Mouse (Mus musculus) C2C12 (cell line): ENCODE measurements around the gene Dars.

Source experiments
- CEBPB ChIP-seq: IDR thresholded peaks from one replicate; pipeline ENCODE4 v1.6.1; 2011; ENCODE audit warnings: low read depth, mild to moderate bottlenecking, control low read depth, moderate library complexity
- CTCF ChIP-seq: IDR thresholded peaks from one replicate; pipeline ENCODE4 v1.5.1; 2011; ENCODE audit not compliant: control insufficient read depth, insufficient read depth, insufficient read length
- FOSL1 ChIP-seq: IDR thresholded peaks from one replicate; pipeline ENCODE4 v1.8.0; 2011; ENCODE audit warnings: mild to moderate bottlenecking, low read length; ENCODE audit not compliant: poor library complexity, insufficient read depth, severe bottlenecking
- MAX ChIP-seq: IDR thresholded peaks from one replicate; pipeline ENCODE4 v1.6.1; 2011; ENCODE audit warnings: mild to moderate bottlenecking, control low read depth
- MYOD1 ChIP-seq: IDR thresholded peaks from one replicate; pipeline ENCODE4 v1.6.1; 2011; ENCODE audit warnings: low read depth; ENCODE audit not compliant: control insufficient read depth, insufficient read length
- MYOG ChIP-seq: IDR thresholded peaks from one replicate; pipeline ENCODE4 v1.6.1; 2011; ENCODE audit not compliant: control insufficient read depth, insufficient read length; ENCODE audit errors: extremely low read depth
- USF1 ChIP-seq: IDR thresholded peaks from one replicate; pipeline ENCODE4 v1.6.1; 2011; ENCODE audit warnings: low read depth, mild to moderate bottlenecking, control low read depth, moderate library complexity

DNA sequence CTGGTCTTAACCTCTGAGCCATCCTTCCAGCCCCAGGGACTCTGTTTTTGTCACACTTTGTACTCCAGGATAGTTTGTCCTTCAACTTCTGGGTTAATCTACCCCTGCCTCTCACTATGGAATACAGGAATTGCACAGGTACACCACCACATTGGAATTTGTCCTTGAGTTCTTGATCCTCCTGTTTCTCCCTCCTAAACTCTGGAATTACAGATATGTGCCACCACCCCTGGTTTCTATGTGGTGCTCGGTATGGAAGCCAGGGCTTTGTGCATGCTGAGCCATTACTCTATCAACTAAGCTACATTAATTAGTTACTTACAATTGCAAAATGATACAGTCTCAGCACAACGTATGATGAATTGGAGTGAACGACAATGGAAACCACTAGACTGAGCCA is 41.8 kb upstream of the Dars start:
- TF ChIP-seq CTCF (no peak), MYOG (no peak), MAX (no peak), FOSL1 (no peak), USF1 (no peak), MYOD1 (no peak), CEBPB (no peak)
